Mouse (Mus musculus): ENCODE results near the gene Tlk1. TPM values are rescaled to one million over a fixed set of nuclear protein-coding genes. Genes with fewer than 3 reads are reported as not detected.

Tlk1 gene
- 60.4 and 66.0 TPM in 2 replicates for total RNA-seq (2021)
- long read RNA-seq, experiment 1, full-length matches to known transcripts: 35 of 54 reads
- long read RNA-seq, experiment 1, partial matches to known transcripts: 8 of 54 reads
- long read RNA-seq, experiment 1, other reads (novel, unspliced or antisense): 11 of 54 reads
- long read RNA-seq, experiment 2, full-length matches to known transcripts: 26 of 35 reads
- long read RNA-seq, experiment 2, partial matches to known transcripts: 6 of 35 reads
- long read RNA-seq, experiment 2, other reads (novel, unspliced or antisense): 3 of 35 reads

GRCm38 (mm10) chr2:70825371-70826051 is at the start of gene Tlk1:
Tlk1 (minus strand) TSS chr2:70825728.
- DNase-seq: peak; percentile 91

GRCm38 (mm10) chr2:70875129-70875528 is 49.6 kb upstream of the Tlk1 start:
- DNase-seq: no peak

GRCm38 (mm10) chr2:70873168-70873567 is 47.6 kb upstream of the Tlk1 start:
- no peak for DNase-seq

- no peak for DNase-seq
Measured at GRCm38 (mm10) chr2:70871466-70872022, 46.0 kb upstream of the Tlk1 start.

GRCm38 (mm10) chr2:70870819-70871218 is 45.3 kb upstream of the Tlk1 start:
- DNase-seq: no peak

- DNase-seq: no peak
Measured at GRCm38 (mm10) chr2:70869116-70869515, 43.6 kb upstream of the Tlk1 start.

- DNase-seq: no peak
Measured at GRCm38 (mm10) chr2:70867231-70867630, 41.7 kb upstream of the Tlk1 start.

- DNase-seq: peak; percentile 6
Measured at GRCm38 (mm10) chr2:70862881-70863280, 37.4 kb upstream of the Tlk1 start.

- DNase-seq: no peak
Measured at GRCm38 (mm10) chr2:70859740-70860139, 34.2 kb upstream of the Tlk1 start.

GRCm38 (mm10) chr2:70856971-70857370 is 31.4 kb upstream of the Tlk1 start:
- DNase-seq: no peak

GRCm38 (mm10) chr2:70854231-70854888 is 28.8 kb upstream of the Tlk1 start:
- DNase-seq: no peak

- no peak for DNase-seq
Measured at GRCm38 (mm10) chr2:70853329-70853728, 27.8 kb upstream of the Tlk1 start.

GRCm38 (mm10) chr2:70852796-70853221 is 27.3 kb upstream of the Tlk1 start:
- DNase-seq: no peak

GRCm38 (mm10) chr2:70852186-70852795 is 26.8 kb upstream of the Tlk1 start:
- DNase-seq: no peak

GRCm38 (mm10) chr2:70845871-70846270 is 20.3 kb upstream of the Tlk1 start:
- DNase-seq: no peak

- no peak for DNase-seq
Measured at GRCm38 (mm10) chr2:70844694-70845395, 19.3 kb upstream of the Tlk1 start.

- DNase-seq: peak; percentile 73
Measured at GRCm38 (mm10) chr2:70842049-70842618, 16.6 kb upstream of the Tlk1 start.

GRCm38 (mm10) chr2:70838536-70839216 is 13.1 kb upstream of the Tlk1 start:
- peak; percentile 16 for DNase-seq

- no peak for DNase-seq
Measured at GRCm38 (mm10) chr2:70836306-70836651, 10.8 kb upstream of the Tlk1 start.

- DNase-seq: no peak
Measured at GRCm38 (mm10) chr2:70835641-70836305, 10.2 kb upstream of the Tlk1 start.
